Mouse (Mus musculus) left cerebral cortex, postnatal 25 days (tissue): Measurements from ENCODE around the gene Prss28. TPM values are rescaled to one million over a fixed set of nuclear protein-coding genes. Genes with fewer than 3 reads are reported as not detected.

ENCODE experiments used
- DNase-seq, 2 experiments: peaks; one replicate each; pipeline ENCODE4 v3.0.0; 2022; ENCODE audit warnings: low spot score in 2 of 2, mixed read lengths in 1 of 2
- intact Hi-C: fragments of 180-260 bp; cut with DNase I; formaldehyde crosslinking; loops from one replicate; pipeline ENCODE4 v1.15.1; 2025
- total RNA-seq, 2 experiments: library from RNA; stranded (reverse); gene quantifications; 2 replicates each; pipeline ENCODE4 v1.2.3; 2021

Gene Prss28
- total RNA-seq = not detected

DNA sequence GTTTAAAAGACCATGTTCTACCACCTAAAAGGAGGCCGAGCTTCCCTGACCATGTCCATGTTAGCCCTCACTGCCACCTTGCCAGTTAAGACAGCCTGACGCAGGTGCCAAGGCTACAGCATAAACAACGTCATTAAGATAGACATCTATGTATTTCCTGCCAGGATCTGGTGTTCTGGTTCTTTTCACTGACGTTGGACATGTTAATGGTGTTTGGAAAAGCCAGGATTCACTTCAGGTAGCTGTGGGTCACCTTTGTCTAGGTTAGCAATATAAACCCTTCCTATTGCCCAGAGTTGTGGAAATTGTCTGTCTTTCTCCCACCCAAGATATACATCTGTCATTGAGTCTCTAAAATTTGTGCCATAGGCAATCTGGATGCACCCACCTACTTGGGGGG lies at the start of gene Prss28:
Prss28 (plus strand) TSS at position 301 of the 400 bp plus-strand sequence.
- no peak for DNase-seq
- intact Hi-C loops = no loop called here

GRCm38 (mm10) chr17:25264453-25264852 lies 44.0 kb upstream of the Prss28 start:
- intact Hi-C loops = no loop called here
- DNase-seq = peak in 1 of 2 experiments; percentile 59

DNA sequence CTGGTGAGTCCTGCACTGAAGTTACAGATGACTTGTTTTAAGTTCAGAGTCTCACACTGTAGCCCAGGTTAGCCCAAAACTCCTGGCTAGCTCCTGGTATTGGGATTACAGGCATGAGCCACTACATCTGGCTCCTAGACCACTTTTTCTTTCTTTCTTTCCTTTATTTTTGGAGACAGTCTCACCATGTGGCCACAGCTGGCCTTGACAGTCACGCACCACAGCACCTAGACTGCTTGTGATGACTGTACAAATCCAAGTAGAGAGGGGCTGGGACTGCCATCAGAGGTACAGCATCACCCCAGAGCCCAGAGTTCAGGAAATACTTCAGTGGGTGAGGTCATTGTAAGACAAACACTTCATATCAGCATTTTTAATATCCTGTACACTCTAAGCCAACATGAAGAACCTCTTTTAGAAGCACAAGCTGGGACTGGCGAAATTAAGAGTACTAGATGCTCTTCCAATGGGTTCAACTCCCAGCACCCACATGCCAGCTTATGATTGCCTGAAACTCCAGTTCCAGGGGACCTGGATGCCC lies 37.6 kb upstream of the Prss28 start:
- DNase-seq = no peak
- intact Hi-C loops = no loop called here

DNA sequence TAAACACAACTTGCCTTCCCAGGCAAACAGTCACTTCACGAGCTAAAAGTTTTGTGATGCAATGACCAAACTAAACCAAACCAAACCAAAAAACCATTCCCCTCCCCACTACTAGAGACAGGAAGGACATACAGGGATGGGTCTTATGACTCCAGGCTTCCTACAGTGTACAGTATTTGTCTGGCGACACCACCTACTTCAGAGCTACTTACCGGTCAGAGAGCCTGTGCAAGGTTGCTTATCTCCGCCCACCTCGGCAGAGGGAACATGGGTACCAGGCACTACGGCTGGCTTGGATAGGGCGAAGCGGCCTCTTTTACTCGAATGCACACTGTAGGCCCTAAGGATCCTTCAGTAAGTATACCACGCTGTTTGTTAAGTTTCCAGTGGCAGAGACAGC lies 36.1 kb upstream of the Prss28 start:
- DNase-seq = no peak
- intact Hi-C loops = no loop called here

- intact Hi-C loops = loop anchor here (1.0 kb wide), 1 partner anchor 89 kb away; the partner anchor contains the start of gene BC003965
- peak; percentile 93 to 96 for DNase-seq
Observed at GRCm38 (mm10) chr17:25272951-25273705, 35.3 kb upstream of the Prss28 start.

DNA sequence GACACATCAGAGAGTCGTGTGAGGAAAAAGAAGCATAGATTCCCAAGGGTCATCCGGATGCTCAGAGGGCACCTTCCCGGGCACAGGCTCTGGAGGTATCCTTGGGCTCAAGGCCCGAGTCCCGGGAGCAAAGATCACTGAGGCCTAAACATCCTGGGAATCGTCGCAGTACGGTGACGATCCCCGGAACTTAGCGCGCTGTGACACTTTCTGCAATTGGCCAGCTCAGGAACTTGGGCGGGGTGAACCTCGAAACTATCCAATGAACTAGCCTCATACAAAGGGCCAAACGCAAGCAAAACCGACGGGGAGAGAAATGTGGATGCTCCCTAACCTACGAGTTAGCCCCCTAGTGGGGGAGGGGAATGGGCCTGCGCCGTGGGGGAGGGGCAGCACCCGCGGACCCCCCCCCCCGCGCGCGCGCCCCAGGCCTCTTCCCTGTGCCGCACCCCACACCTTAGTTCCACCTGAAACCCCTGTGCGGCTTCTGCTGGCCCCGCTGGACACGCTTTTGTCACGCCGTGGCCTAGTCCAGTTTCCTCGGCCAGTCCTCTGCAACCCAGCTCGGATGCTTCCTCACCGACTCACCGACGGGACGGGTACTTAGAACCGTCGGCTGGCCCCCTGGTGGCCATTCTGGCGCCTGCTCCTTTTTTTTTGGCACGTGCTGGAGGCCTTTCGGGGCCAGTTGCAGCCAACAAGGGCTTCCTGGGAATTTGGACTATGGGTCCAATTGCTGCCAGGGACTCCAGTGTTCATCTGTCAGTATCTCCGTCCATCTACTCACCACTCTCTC lies 34.5 kb upstream of the Prss28 start:
- DNase-seq = peak; percentile 98
- intact Hi-C loops = loop anchor here (1.0 kb wide), 1 partner anchor 90 kb away; the partner anchor contains the start of gene BC003965

DNA sequence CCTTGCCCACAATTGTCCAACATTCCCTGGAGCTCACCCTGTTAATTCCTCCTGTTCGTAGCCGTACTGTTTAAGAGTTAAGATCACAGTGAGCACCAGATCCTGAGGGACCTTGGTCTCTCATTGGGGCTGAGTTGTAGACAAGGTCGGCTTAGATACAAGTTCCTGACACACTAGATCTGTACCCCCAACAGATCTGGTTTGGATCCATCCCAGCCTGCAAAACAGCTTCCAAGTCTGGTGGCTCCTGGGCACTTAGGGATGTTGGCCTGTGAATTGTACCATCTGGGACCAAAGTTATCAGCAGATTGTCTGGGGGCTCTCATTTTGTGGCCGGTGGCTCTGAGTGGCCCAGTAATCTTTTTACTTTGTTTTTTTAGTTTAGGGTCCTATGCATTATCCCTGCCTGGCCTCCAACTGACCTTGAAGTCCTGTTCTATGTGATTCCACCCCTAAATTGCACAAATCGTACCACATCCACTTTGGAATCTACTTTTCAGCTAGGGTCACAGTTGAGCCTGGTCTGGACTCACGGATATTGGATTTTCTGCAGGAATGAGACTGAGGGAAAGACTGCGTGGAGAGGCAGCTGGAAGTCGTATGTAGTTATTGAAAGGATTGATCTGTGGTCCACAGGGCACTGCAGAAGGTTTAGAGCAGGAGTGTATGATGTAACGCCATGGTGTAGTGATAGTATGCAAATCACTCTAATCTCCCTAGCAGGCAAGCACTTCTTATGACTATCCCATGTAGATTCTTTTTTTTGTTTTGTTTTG lies 33.7 kb upstream of the Prss28 start, which contains the start of gene Ube2i:
Ube2i (minus strand) TSS at position 52 of the 776 bp plus-strand sequence.
- DNase-seq = no peak
- intact Hi-C loops = no loop called here

DNA sequence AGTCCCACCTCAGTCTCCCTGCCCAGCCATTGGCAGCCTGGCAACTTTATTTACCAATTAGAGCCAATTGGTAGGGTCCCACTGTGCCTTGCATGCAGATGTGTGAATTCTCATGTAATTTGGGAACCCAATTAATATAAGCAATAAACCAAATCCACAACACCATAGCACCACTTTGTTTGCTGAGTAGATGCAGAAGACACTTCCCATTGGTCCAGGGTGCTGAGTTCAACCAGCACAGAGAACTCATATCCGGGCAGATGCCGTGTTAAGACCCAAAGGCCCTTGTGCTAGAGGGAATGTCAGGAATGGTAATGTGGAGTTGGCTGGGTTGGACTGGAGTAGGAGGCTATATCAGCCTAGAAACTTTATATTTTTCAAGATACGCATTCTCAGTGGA lies 32.6 kb upstream of the Prss28 start:
- no peak for DNase-seq
- intact Hi-C loops = no loop called here

- no peak for DNase-seq
- intact Hi-C loops = no loop called here
Observed at GRCm38 (mm10) chr17:25282133-25282532, 26.3 kb upstream of the Prss28 start.

DNA sequence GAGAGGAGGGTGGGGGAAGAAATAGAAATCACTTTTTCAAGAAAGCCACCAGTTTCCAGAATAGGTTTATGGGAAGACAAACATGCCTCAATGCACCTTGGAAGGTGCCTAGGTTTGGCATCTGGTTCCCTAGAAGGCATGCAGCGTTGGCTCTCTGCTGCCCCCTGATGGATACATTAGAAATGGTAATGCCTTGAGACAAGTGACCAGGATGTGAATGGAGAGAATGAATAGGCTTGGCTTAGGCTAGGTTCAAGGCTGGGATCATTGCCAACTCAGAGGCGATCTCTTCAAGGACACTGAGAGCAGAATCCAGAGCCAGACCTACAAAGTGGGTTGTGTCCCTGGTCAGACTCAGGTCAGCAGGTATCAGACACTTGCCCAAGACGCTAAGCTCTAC lies 23.4 kb upstream of the Prss28 start:
- intact Hi-C loops = no loop called here
- DNase-seq = peak; percentile 44 to 56

DNA sequence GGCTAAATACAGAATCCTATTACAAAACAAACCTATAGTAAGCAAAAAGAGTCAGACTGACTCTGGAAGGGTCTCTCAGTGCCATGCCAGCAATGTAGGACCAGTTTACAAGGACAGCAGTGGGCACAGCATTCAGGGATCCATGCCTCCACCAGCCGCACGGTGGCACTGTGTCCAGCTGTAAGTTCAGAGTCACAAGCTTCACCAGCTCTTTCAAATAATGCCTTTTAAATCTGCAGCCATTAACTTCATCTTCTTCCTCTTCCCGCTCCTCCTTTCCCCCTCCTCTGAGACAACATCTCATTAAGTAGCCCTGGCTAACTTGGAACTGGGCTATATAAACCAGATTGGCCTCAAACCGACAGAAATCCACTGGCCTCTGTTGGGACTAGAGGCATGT lies 19.6 kb upstream of the Prss28 start:
- peak; percentile 28 to 56 for DNase-seq
- intact Hi-C loops = loop anchor here (1.0 kb wide), 1 partner anchor 74 kb away; no protein-coding TSS in a partner anchor

DNA sequence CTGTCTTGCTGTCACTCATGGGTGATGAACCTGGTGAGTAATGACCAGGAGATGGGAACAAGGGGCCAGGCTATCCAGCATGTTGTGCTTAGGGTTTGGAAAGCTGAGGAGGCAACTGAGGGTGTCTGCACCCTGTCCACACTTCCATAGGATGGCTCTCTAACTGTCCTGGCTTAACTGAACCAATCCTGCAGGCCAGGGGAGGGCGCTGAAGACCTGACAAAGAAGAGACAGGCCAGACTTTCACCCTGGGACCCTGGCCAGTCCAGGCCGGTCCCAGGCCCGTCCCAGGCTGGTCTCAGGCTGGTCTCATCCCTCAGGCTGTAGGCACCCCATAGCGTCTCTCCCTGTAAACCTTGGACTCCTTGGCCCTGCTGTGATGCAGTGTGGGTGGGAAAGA lies 18.0 kb upstream of the Prss28 start:
- intact Hi-C loops = no loop called here

GRCm38 (mm10) chr17:25293495-25293894 lies 15.0 kb upstream of the Prss28 start:
- intact Hi-C loops = no loop called here
- DNase-seq = no peak

More for the DNA sequence above, 18.0 kb upstream of the Prss28 start:
- no peak for DNase-seq

- no peak for DNase-seq
- intact Hi-C loops = no loop called here
Observed at GRCm38 (mm10) chr17:25294111-25294510, 14.3 kb upstream of the Prss28 start.

DNA sequence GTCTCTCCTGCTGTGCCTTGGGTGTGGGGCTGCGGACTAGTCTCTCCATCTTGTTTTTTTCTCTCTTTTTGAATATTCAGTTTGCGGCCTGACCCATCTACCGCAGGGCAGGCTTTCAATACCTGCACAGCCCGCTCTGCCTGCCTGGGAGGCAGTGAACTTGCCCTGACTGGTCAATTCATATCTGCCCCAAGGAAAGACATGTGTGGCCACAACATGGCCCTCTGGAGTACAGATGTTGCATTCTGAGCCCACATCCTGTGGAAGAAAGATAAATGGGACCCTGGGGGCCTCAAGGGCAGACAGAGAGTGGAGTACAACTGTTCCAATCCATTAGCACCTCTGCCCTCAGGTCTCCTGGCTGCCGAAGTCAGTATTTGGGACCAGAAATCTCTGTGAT lies 10.4 kb upstream of the Prss28 start, which contains the start of gene Prss34:
Prss34 (plus strand) TSS at position 301 of the 400 bp plus-strand sequence.
- DNase-seq = no peak
- intact Hi-C loops = no loop called here

DNA sequence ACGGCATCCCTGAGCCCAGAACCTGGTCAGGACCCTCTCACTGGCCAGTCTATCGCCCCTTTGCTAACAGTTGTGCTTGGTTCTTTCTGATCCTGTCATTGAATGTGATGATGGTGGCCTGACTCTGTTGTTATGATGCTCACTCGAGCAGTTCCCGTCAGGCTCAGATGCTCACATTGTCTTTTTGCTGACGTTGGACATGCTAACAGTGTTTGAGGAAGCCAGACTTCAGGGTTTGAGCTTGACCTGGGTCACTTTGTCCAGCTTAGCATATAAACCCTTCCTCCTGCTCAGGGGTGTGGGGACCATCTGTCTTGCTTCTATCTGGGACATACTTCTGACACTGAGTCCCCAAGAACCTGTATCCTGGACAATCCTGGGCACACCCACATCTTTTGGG lies 9.9 kb downstream of the Prss28 start, which contains the start of gene Prss29:
Prss29 (plus strand) TSS at position 301 of the 400 bp plus-strand sequence.
- intact Hi-C loops = loop anchor here (10.0 kb wide), 2 partner anchors 386 to 544 kb away; no protein-coding TSS in a partner anchor
- DNase-seq = no peak

DNA sequence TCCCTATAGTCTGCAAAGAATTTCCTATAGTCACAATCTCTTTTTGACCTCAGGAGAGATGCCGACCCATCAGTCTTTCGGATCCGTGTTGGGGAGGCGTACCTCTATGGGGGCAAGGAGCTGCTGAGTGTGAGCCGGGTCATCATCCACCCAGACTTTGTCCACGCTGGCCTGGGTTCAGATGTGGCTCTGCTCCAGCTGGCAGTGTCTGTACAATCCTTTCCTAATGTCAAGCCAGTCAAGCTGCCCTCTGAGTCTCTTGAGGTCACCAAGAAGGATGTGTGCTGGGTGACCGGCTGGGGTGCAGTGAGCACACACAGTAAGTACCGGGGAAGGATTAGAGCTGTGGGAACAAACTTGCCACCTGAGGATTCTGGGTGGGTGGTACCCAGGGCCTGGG lies 12.4 kb downstream of the Prss28 start:
- intact Hi-C loops = no loop called here
- DNase-seq = no peak

- intact Hi-C loops = no loop called here
Observed at GRCm38 (mm10) chr17:25322930-25323329, 14.5 kb downstream of the Prss28 start.

DNA sequence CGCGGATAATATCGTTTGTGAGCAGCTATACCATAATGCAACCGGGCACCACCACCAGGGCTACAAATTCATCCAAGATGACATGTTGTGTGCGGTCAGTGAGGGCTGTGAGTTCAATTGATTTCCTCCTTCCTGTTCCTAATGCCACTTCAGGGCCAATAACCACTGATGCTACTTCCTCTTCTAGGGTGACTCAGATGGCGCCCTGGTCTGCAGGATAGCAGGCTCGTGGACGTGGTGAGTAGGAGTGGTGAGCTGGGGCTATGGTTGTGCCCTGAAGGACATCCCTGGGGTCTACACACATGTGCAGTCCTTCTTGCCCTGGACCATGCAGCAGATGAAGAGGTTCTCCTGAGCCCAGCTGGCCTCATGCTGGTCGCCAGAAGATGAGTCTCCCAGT lies 23.9 kb downstream of the Prss28 start:
- no peak for DNase-seq
- intact Hi-C loops = no loop called here

More at GRCm38 (mm10) chr17:25322930-25323329, 14.5 kb downstream of the Prss28 start:
- no peak for DNase-seq
